ENCODE assay signal across 27 mouse cellular contexts in genomic region chr2:70972795-70973518, GRCm38 (mm10).
DNase-seq lines count a peak whose midpoint lies in the region; ATAC-seq lines count a peak whose summit lies in the region.
"Had no signal": no experiment of that assay in that cellular context is flagged by ENCODE, and none has a peak within 500 bp of the region (broad histone marks: within the 10 kb centered on the region; RNA-seq: fewer than 3 reads in every experiment).

No protein-coding gene starts in this region.

- H3K36me3 ChIP-seq in forebrain, embryonic 13.5 days (ENCODE audit: poor library complexity, severe bottlenecking): no peaks in the 10 kb centered on the region
- H3K36me3 ChIP-seq in forebrain, embryonic 10.5 days (replicated peaks): no peaks in the 10 kb centered on the region
- no peaks in the 10 kb centered on the region for H3K36me3 ChIP-seq in midbrain, embryonic 13.5 days
- no peaks in the 10 kb centered on the region for H3K36me3 ChIP-seq in midbrain, embryonic 10.5 days
- H3K36me3 ChIP-seq in forebrain, embryonic 16.5 days (ENCODE audit: control insufficient read depth, insufficient read depth): no peaks in the 10 kb centered on the region
- no peaks in the 10 kb centered on the region for H3K36me3 ChIP-seq in midbrain, embryonic 16.5 days (ENCODE audit: control insufficient read depth, insufficient read depth, low read length)
- H3K36me3 ChIP-seq: embryonic facial prominence, embryonic 12.5 days; heart, embryonic 15.5 days; intestine, embryonic 15.5 days; limb, embryonic 12.5 days had no signal

- H3K9me3 ChIP-seq in forebrain, embryonic 13.5 days (replicated peaks): no peaks in the 10 kb centered on the region
- no peaks in the 10 kb centered on the region for H3K9me3 ChIP-seq in forebrain, embryonic 10.5 days
- no peaks in the 10 kb centered on the region for H3K9me3 ChIP-seq in midbrain, embryonic 13.5 days
- H3K9me3 ChIP-seq in midbrain, embryonic 10.5 days (replicated peaks): no peaks in the 10 kb centered on the region
- H3K9me3 ChIP-seq in forebrain, embryonic 16.5 days (ENCODE audit: control insufficient read depth, low read length): no peaks in the 10 kb centered on the region
- no peaks in the 10 kb centered on the region for H3K9me3 ChIP-seq in midbrain, embryonic 16.5 days (replicated peaks; ENCODE audit: control insufficient read depth, low read length, poor library complexity, severe bottlenecking)
- H3K9me3 ChIP-seq: embryonic facial prominence, embryonic 12.5 days; heart, embryonic 15.5 days; intestine, embryonic 15.5 days; limb, embryonic 12.5 days had no signal

- 41% methylated on average over 16 of the region's 16 CpGs for WGBS in forebrain, embryonic 13.5 days
- WGBS in forebrain, embryonic 10.5 days: 82% methylated on average over 16 of the region's 16 CpGs
- WGBS in midbrain, embryonic 13.5 days: 50% methylated on average over 16 of the region's 16 CpGs
- WGBS in midbrain, embryonic 10.5 days: 83% methylated on average over 16 of the region's 16 CpGs
- WGBS in forebrain, embryonic 16.5 days: 27% methylated on average over 16 of the region's 16 CpGs
- 44% methylated on average over 16 of the region's 16 CpGs for WGBS in midbrain, embryonic 16.5 days

- H3K27me3 ChIP-seq in forebrain, embryonic 13.5 days: no peaks in the 10 kb centered on the region
- no peaks in the 10 kb centered on the region for H3K27me3 ChIP-seq in forebrain, embryonic 10.5 days (ENCODE audit: poor library complexity, severe bottlenecking)
- no peaks in the 10 kb centered on the region for H3K27me3 ChIP-seq in midbrain, embryonic 13.5 days
- H3K27me3 ChIP-seq in midbrain, embryonic 10.5 days (ENCODE audit: low read depth, poor library complexity, severe bottlenecking): no peaks in the 10 kb centered on the region
- no peaks in the 10 kb centered on the region for H3K27me3 ChIP-seq in forebrain, embryonic 16.5 days (replicated peaks; ENCODE audit: control insufficient read depth, insufficient read depth, low read length)
- no peaks in the 10 kb centered on the region for H3K27me3 ChIP-seq in midbrain, embryonic 16.5 days (ENCODE audit: control insufficient read depth, insufficient read depth, low read depth, low read length)
- H3K27me3 ChIP-seq: embryonic facial prominence, embryonic 12.5 days; heart, embryonic 15.5 days; intestine, embryonic 15.5 days; limb, embryonic 12.5 days had no signal

- no peak overlapping the region for H3K4me3 ChIP-seq in forebrain, embryonic 13.5 days
- H3K4me3 ChIP-seq in forebrain, embryonic 10.5 days: no peak overlapping the region
- no peak overlapping the region for H3K4me3 ChIP-seq in midbrain, embryonic 13.5 days (replicated peaks)
- no peak overlapping the region for H3K4me3 ChIP-seq in midbrain, embryonic 10.5 days
- H3K4me3 ChIP-seq in forebrain, embryonic 16.5 days (replicated peaks; ENCODE audit: low read length): no peak overlapping the region
- H3K4me3 ChIP-seq in midbrain, embryonic 16.5 days (ENCODE audit: low read depth, low read length): no peak overlapping the region
- H3K4me3 ChIP-seq: embryonic facial prominence, embryonic 12.5 days; heart, embryonic 15.5 days; intestine, embryonic 15.5 days; layer of hippocampus, adult 2 months; limb, embryonic 12.5 days had no signal

- peak overlapping the region; percentile 26 for H3K27ac ChIP-seq in forebrain, embryonic 13.5 days
- no peak overlapping the region for H3K27ac ChIP-seq in forebrain, embryonic 10.5 days
- H3K27ac ChIP-seq in midbrain, embryonic 13.5 days: 0 out of 2 replicates have a peak overlapping the region, but pooled peaks have one; percentile 30
- no peak overlapping the region for H3K27ac ChIP-seq in midbrain, embryonic 10.5 days (replicated peaks)
- H3K27ac ChIP-seq in forebrain, embryonic 16.5 days (ENCODE audit: low read length): peak overlapping the region; percentile 53; the same call in 1 of the 2 replicates
- H3K27ac ChIP-seq in midbrain, embryonic 16.5 days (ENCODE audit: low read length): no peak overlapping the region
- H3K27ac ChIP-seq: embryonic facial prominence, embryonic 12.5 days; heart, embryonic 15.5 days; intestine, embryonic 15.5 days; layer of hippocampus, adult 2 months; limb, embryonic 12.5 days; macrophage had no signal

- peaks cover 10% of the 10 kb centered on the region; the same call in 1 of the 2 replicates for H3K4me1 ChIP-seq in forebrain, embryonic 13.5 days
- 0 out of 2 replicates have a peak, but pooled peaks cover 3% of the 10 kb centered on the region for H3K4me1 ChIP-seq in forebrain, embryonic 10.5 days
- H3K4me1 ChIP-seq in midbrain, embryonic 13.5 days (replicated peaks): peaks cover 10% of the 10 kb centered on the region; the same call in 1 of the 2 replicates
- 0 out of 2 replicates have a peak, but pooled peaks cover 4% of the 10 kb centered on the region for H3K4me1 ChIP-seq in midbrain, embryonic 10.5 days
- peaks cover 6% of the 10 kb centered on the region; the same call in 1 of the 2 replicates for H3K4me1 ChIP-seq in forebrain, embryonic 16.5 days (replicated peaks; ENCODE audit: control insufficient read depth, insufficient read depth, low read length)
- H3K4me1 ChIP-seq in midbrain, embryonic 16.5 days (ENCODE audit: control insufficient read depth, insufficient read depth, low read length): peaks cover 5% of the 10 kb centered on the region; the same call in 1 of the 2 replicates
- H3K4me1 ChIP-seq: embryonic facial prominence, embryonic 12.5 days; intestine, embryonic 15.5 days; limb, embryonic 12.5 days had no signal

- 0 out of 2 replicates have a peak overlapping the region, but pooled peaks have one; percentile 14 for H3K9ac ChIP-seq in forebrain, embryonic 13.5 days
- H3K9ac ChIP-seq in midbrain, embryonic 13.5 days (replicated peaks): peak overlapping the region; percentile 44; the same call in 1 of the 2 replicates
- peak overlapping the region; percentile 22; the same call in 1 of the 2 replicates for H3K9ac ChIP-seq in forebrain, embryonic 16.5 days (replicated peaks; ENCODE audit: low read depth, low read length)
- H3K9ac ChIP-seq in midbrain, embryonic 16.5 days (ENCODE audit: low read depth, low read length): no peak overlapping the region
- H3K9ac ChIP-seq: embryonic facial prominence, embryonic 12.5 days; heart, embryonic 15.5 days; intestine, embryonic 15.5 days; limb, embryonic 12.5 days; liver, postnatal 0 days had no signal

- DNase-seq in forebrain, embryonic 10.5 days (ENCODE audit: extremely low spot score, low spot score): no peak
- DNase-seq in midbrain, embryonic 10.5 days (ENCODE audit: low spot score): no peak
- DNase-seq in thymus, postnatal 25 days: no peak
- no peak for DNase-seq in cerebellum, postnatal 4 days (ENCODE audit: low spot score in 2 of 2)
- DNase-seq: adrenal gland, postnatal 10 days; cerebellum, adult 11 months; cerebellum, postnatal 14 days; gastrocnemius, postnatal 36 days; heart, postnatal 36 days; kidney, adult 9 months; kidney, postnatal 14 days; liver, postnatal 0 days; right cerebral cortex, postnatal 25 days; spleen, adult 18-20 months; thymus, postnatal 14 days had no signal

- ATAC-seq in forebrain, embryonic 13.5 days: peak; percentile 73
- peak; percentile 72 for ATAC-seq in midbrain, embryonic 13.5 days
- peak; percentile 84 for ATAC-seq in forebrain, embryonic 16.5 days
- ATAC-seq in midbrain, embryonic 16.5 days: peak; percentile 42; the same call in 1 of the 2 replicates
- ATAC-seq: intestine, embryonic 15.5 days; liver, postnatal 0 days; lung, postnatal 0 days had no signal

- peak overlapping the region; percentile 11 for H3K4me2 ChIP-seq in forebrain, embryonic 13.5 days
- H3K4me2 ChIP-seq in midbrain, embryonic 13.5 days (replicated peaks): peak overlapping the region; percentile 19
- H3K4me2 ChIP-seq in forebrain, embryonic 16.5 days (ENCODE audit: low read length): peak overlapping the region; percentile 41
- H3K4me2 ChIP-seq in midbrain, embryonic 16.5 days (ENCODE audit: low read length): peak overlapping the region; percentile 35
- H3K4me2 ChIP-seq: embryonic facial prominence, embryonic 12.5 days; heart, embryonic 15.5 days; intestine, embryonic 15.5 days; limb, embryonic 12.5 days; liver, embryonic 11.5 days had no signal

Comparison
In these comparisons a context has a peak if more than half of its experiments do, and no peak if none do; other contexts are left out.
1. H3K27ac ChIP-seq: peak in forebrain, embryonic 13.5 days (single experiment), midbrain, embryonic 13.5 days (single experiment) and forebrain, embryonic 16.5 days (single experiment); none in forebrain, embryonic 10.5 days (single experiment), midbrain, embryonic 10.5 days (single experiment) and midbrain, embryonic 16.5 days (single experiment).
2. Peak in every context shown above with its lines, with median percentiles within 50 percentile points of each other: ATAC-seq and H3K4me2 ChIP-seq.